Mouse (Mus musculus): Measurements from ENCODE around the gene Hirip3. TPM values are rescaled to one million over a fixed set of nuclear protein-coding genes. Genes with fewer than 3 reads are reported as not detected.
A peak's percentile ranks its signal among the peaks of the same experiment; 100 is the strongest.

Gene Hirip3
- polyA plus RNA-seq, 1 experiment from 2014 or later = 43.7 TPM

DNA sequence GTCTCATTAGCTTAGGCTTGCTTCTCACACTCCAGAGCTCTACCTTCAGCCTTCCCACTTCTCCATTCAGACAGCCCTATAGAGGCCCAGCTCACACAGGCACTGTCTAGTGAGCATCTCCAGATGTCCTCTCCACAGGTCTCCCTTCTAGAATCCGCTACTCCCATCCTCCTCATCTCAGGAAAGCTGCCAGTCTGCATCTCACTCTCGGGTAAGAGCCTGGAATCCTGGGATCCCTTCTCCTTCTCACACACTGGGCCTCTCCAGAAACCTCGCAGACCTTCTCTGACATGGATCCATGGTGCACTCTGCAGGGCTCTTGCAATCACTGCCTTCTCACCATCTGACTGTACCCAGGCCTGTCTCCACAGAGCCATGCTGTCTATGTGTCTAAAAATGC is 6.1 kb upstream of the Hirip3 start:
- no peak for ATAC-seq (ENCODE audit: insufficient number of reproducible peaks, insufficient read depth, low FRiP score, low TSS enrichment)
- WGBS = 89% methylated on average over 3 of the region's 3 CpGs
- H3K9ac ChIP-seq = no peak overlapping the region
- peaks cover 8% of the 10 kb centered on the region for H3K4me1 ChIP-seq
- no peak overlapping the region for H3K4me2 ChIP-seq (replicated peaks)
- no peak overlapping the region for H3K4me3 ChIP-seq
- H3K27ac ChIP-seq = no peak overlapping the region
- H3K36me3 ChIP-seq = peaks cover 82% of the 10 kb centered on the region
- no peaks in the 10 kb centered on the region for H3K9me3 ChIP-seq
- H3K27me3 ChIP-seq = no peaks in the 10 kb centered on the region

DNA sequence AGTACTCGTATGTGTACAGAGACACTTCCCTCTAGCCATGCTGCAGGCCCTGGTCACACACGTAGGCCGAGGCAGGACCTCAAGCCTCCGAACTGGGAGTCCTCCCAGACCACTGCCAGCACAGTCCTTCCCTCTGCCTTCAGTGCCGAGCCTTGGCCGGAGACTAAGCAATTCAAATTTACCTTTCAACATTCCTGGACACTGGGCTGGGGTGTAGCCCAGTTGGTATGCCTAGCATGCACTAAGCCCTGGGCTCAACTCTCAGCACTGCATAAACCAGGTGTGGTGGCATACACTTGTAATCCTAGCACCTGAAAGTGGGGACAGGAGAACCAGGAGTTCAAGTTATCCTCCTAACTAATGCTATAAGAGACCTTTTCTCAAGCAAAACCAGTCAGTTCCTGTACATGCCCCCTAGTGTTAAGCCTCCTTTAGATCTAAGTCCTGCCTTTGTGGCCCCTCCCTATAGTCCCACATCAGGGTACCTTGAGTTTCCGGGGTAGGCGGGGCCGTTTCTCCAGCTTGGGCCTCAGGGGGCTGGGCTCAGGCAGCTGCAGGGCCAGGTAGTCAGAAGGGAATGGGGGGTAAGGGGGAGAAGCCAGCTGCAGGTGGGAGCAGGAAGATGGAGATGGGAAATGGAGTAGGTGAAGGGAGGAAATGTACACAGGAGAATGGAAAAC is 4.9 kb upstream of the Hirip3 start:
- no peak overlapping the region for H3K9ac ChIP-seq
- no peak overlapping the region for H3K27ac ChIP-seq
- no peak for ATAC-seq (ENCODE audit: insufficient number of reproducible peaks, insufficient read depth, low FRiP score, low TSS enrichment)
- WGBS = 64% methylated on average over 9 of the region's 9 CpGs
- no peaks in the 10 kb centered on the region for H3K9me3 ChIP-seq
- peaks cover 7% of the 10 kb centered on the region; the same call in 1 of the 2 replicates for H3K4me1 ChIP-seq
- H3K4me3 ChIP-seq = no peak overlapping the region
- H3K4me2 ChIP-seq (replicated peaks) = no peak overlapping the region
- H3K27me3 ChIP-seq = no peaks in the 10 kb centered on the region
- peaks cover 79% of the 10 kb centered on the region for H3K36me3 ChIP-seq

DNA sequence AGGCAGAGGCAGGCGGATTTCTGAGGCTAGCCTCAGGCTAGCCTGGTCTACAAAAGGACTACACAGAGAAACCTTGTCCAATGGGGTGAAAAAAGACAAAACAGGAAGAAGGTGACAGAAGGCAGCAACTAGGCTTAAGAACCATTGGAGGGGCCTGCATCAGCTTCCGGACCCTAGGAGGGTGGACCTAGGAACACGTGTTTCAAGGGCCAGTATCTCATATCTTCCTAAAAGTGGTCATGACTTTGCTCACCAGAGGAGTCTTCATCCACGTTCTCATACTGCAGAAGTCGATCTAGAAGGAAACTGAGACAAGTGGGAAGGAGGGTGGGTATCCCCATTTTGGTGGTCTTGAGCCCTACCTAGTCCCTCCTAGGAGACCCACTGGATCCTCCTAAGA is 785 bp upstream of the Hirip3 start:
- Histone ChIP-seq H3K4me2 (replicated peaks) (peak overlapping the region; percentile 88), H3K9ac (peak overlapping the region; percentile 66), H3K27me3 (no peaks in the 10 kb centered on the region), H3K4me1 (peaks cover 25% of the 10 kb centered on the region), H3K36me3 (peaks cover 63% of the 10 kb centered on the region), H3K4me3 (peak overlapping the region; percentile 73), H3K9me3 (no peaks in the 10 kb centered on the region), H3K27ac (no peak overlapping the region)
- ATAC-seq (ENCODE audit: insufficient number of reproducible peaks, insufficient read depth, low FRiP score, low TSS enrichment) = no peak
- WGBS = 69% methylated on average over 5 of the region's 5 CpGs

DNA sequence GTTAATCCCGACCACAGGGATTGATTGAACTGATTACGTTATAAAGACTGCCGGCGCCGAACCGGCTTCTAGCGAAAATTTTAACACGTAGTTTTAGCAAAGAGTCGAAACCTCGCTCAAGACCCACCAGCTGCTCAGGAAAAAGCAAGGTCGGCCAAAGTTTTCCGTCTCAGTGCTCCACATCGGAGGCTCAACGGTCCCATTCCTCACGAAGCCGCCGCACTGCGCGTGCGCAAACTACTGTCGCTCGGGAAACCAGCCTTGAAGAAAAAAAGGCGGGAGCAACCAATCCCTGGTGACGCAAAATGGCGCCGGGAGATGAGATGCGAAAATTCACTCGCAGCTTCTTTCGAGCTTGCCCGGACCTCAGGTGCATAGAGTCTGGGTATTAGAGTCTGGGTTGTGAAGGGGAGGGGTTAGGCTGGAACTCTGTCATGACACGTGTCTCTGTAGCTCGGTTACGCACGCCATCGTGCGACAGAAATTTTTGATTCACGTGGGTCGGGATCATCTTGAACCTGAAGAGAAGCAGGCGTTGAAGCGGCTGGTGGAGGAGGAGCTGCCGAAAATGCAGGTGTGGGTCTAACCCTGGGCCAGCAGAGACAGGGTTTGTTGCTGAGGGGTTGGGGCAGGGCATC is 494 bp downstream of the Hirip3 start, which contains the start of gene Ino80e:
TSS of gene Ino80e (minus strand) at position 231 of the 638 bp plus-strand sequence.
- Histone ChIP-seq H3K27ac (peak within 1 kb of the TSS; percentile 86), H3K27me3 (no peaks in the 10 kb centered on the region), H3K4me2 (replicated peaks) (peak within 1 kb of the TSS; percentile 88), H3K36me3 (peaks cover 63% of the 10 kb centered on the region), H3K4me1 (peaks cover 25% of the 10 kb centered on the region), H3K9me3 (no peaks in the 10 kb centered on the region), H3K9ac (peak within 1 kb of the TSS; percentile 66), H3K4me3 (peak within 1 kb of the TSS; percentile 73)
- under 1% methylated on average over 41 of the region's 41 CpGs for WGBS
- ATAC-seq (ENCODE audit: insufficient number of reproducible peaks, insufficient read depth, low FRiP score, low TSS enrichment) = peak; percentile 42; the same call in 1 of the 2 replicates

DNA sequence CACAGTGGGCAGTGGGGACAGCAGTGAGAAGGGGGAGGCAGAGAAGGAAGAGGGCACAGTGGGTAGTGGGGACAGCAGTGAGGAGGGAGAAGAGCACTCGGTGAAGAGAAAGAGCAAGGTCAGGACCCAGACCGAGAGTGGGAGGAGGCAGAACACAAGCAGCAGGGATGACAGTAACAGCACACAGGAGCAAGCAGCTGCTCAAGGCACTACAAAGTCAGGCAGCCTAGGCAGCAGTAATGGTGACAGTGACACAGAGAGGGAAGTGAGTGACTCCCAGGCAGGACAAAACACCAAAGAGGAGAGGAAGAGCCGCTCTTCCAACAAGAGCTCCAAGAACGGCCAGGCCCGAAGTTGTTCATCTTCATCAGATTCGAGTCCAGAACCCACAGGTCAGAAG is 2.0 kb downstream of the Hirip3 start:
- H3K4me2 ChIP-seq (replicated peaks) = peak overlapping the region; percentile 88
- H3K9ac ChIP-seq = peak overlapping the region; percentile 66
- H3K36me3 ChIP-seq = peaks cover 63% of the 10 kb centered on the region
- WGBS = 71% methylated on average over 6 of the region's 6 CpGs
- H3K4me3 ChIP-seq = peak overlapping the region; percentile 73
- no peak for ATAC-seq (ENCODE audit: insufficient number of reproducible peaks, insufficient read depth, low FRiP score, low TSS enrichment)
- no peaks in the 10 kb centered on the region for H3K9me3 ChIP-seq
- H3K4me1 ChIP-seq = peaks cover 25% of the 10 kb centered on the region
- H3K27me3 ChIP-seq = no peaks in the 10 kb centered on the region
- peak overlapping the region; percentile 86 for H3K27ac ChIP-seq

GRCm38 (mm10) chr7:126867534-126867933 is 5.8 kb downstream of the Hirip3 start:
- Histone ChIP-seq H3K36me3 (peaks cover 89% of the 10 kb centered on the region), H3K9ac (no peak overlapping the region), H3K27me3 (no peaks in the 10 kb centered on the region), H3K27ac (no peak overlapping the region), H3K9me3 (no peaks in the 10 kb centered on the region), H3K4me2 (replicated peaks) (no peak overlapping the region), H3K4me1 (peaks cover 18% of the 10 kb centered on the region), H3K4me3 (no peak overlapping the region)
- WGBS = 83% methylated on average over 2 of the region's 2 CpGs
- no peak for ATAC-seq (ENCODE audit: insufficient number of reproducible peaks, insufficient read depth, low FRiP score, low TSS enrichment)

GRCm38 (mm10) chr7:126868003-126868402 is 6.2 kb downstream of the Hirip3 start:
- Histone ChIP-seq H3K4me2 (replicated peaks) (no peak overlapping the region), H3K27me3 (no peaks in the 10 kb centered on the region), H3K27ac (no peak overlapping the region), H3K9ac (no peak overlapping the region), H3K36me3 (peaks cover 94% of the 10 kb centered on the region), H3K4me3 (no peak overlapping the region), H3K4me1 (peaks cover 15% of the 10 kb centered on the region), H3K9me3 (no peaks in the 10 kb centered on the region)
- ATAC-seq (ENCODE audit: insufficient number of reproducible peaks, insufficient read depth, low FRiP score, low TSS enrichment) = no peak
- 88% methylated on average over 12 of the region's 12 CpGs for WGBS

DNA sequence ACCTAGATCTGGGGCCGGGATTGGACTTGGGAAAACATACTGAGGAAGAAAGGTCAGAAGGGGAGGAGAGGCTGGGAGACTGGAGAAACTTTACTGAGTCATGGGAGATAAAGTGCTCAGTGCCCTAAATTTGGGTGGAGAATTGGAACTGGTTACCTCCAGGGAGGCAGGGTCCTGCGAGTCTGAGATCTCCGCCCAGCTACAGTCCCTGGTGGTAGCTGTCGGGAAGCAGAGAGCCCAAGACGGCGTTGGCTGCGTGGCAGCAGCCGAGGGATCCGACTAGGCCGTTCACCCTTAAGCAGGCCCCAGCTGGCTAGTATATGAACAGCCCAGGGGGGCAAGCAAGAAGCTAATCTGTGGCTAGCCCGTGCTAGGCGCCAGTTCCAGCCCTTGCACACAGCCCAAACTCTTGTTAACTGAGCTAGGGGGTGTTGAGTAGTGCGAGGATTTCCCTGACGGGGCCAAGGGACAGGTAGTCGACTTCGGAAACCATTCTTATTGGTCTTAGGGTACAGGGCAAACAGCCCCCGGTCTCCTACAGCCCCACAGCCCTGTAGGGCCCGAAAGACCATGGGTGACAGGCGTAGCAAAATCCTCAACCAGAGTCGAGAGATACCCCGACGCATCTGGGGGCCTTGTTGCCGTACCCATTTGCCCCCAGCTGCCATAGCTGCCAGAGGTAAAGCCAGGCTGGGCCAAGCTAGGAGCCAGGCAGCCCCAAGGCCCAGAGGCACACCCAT is 8.2 kb downstream of the Hirip3 start:
- Histone ChIP-seq H3K4me3 (no peak overlapping the region), H3K36me3 (peaks cover 98% of the 10 kb centered on the region), H3K27me3 (no peaks in the 10 kb centered on the region), H3K4me1 (no peaks in the 10 kb centered on the region), H3K9ac (no peak overlapping the region), H3K4me2 (replicated peaks) (no peak overlapping the region), H3K27ac (no peak overlapping the region), H3K9me3 (no peaks in the 10 kb centered on the region)
- no peak for ATAC-seq (ENCODE audit: insufficient number of reproducible peaks, insufficient read depth, low FRiP score, low TSS enrichment)
- WGBS = 91% methylated on average over 23 of the region's 23 CpGs

GRCm38 (mm10) chr7:126870520-126870891 is 8.7 kb downstream of the Hirip3 start:
- H3K9ac ChIP-seq = no peak overlapping the region
- WGBS = 93% methylated on average over 2 of the region's 2 CpGs

GRCm38 (mm10) chr7:126877239-126877638 is 15.5 kb downstream of the Hirip3 start:
- Histone ChIP-seq H3K4me3 (no peak overlapping the region), H3K36me3 (peaks cover 83% of the 10 kb centered on the region), H3K4me2 (replicated peaks) (no peak overlapping the region), H3K4me1 (peaks cover 13% of the 10 kb centered on the region), H3K27ac (no peak overlapping the region), H3K9ac (no peak overlapping the region), H3K27me3 (no peaks in the 10 kb centered on the region), H3K9me3 (no peaks in the 10 kb centered on the region)
- no peak for ATAC-seq (ENCODE audit: insufficient number of reproducible peaks, insufficient read depth, low FRiP score, low TSS enrichment)
- 94% methylated on average over 1 of the region's 1 CpGs for WGBS

More at GRCm38 (mm10) chr7:126870520-126870891, 8.7 kb downstream of the Hirip3 start:
- no peak for ATAC-seq (ENCODE audit: insufficient number of reproducible peaks, insufficient read depth, low FRiP score, low TSS enrichment)
- no peaks in the 10 kb centered on the region for H3K9me3 ChIP-seq
- H3K4me1 ChIP-seq = no peaks in the 10 kb centered on the region
- H3K4me2 ChIP-seq (replicated peaks) = no peak overlapping the region
- no peak overlapping the region for H3K4me3 ChIP-seq
- no peaks in the 10 kb centered on the region for H3K27me3 ChIP-seq
- peaks cover 98% of the 10 kb centered on the region for H3K36me3 ChIP-seq
- H3K27ac ChIP-seq = no peak overlapping the region

DNA sequence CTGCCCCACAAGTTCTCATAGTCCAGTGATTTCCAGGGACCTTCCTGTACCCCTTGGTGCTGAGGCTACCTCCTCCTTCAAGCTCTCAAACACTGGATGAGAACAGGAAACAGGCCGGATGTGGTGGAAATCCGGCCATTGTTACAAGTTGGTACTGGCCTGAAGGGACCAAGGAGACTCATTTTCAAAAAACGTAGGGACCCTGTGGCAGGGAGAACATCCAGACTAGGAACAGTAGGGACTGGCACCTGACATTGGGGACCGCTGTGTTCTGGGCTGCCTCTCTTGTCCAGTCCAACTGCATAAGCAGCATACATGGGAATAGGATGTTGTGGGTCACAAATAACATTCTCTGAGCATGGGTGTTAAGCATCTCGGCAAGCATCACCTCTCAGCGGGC is 19.3 kb downstream of the Hirip3 start:
- Histone ChIP-seq H3K27me3 (no peaks in the 10 kb centered on the region), H3K4me2 (replicated peaks) (no peak overlapping the region; the same call in 1 of the 2 replicates), H3K9ac (no peak overlapping the region), H3K36me3 (peaks cover 45% of the 10 kb centered on the region), H3K4me1 (peaks cover 23% of the 10 kb centered on the region), H3K4me3 (no peak overlapping the region), H3K9me3 (no peaks in the 10 kb centered on the region), H3K27ac (no peak overlapping the region)
- WGBS = 81% methylated on average over 6 of the region's 6 CpGs
- no peak for ATAC-seq (ENCODE audit: insufficient number of reproducible peaks, insufficient read depth, low FRiP score, low TSS enrichment)
